Mouse (Mus musculus) adrenal gland (tissue): Measurements from ENCODE around the gene Ciao2b.

Source experiments
- intact Hi-C: fragments of 180-260 bp; cut with DNase I; formaldehyde crosslinking; loops from one replicate; pipeline ENCODE4 v1.15.1; 2025

The Ciao2b gene

DNA sequence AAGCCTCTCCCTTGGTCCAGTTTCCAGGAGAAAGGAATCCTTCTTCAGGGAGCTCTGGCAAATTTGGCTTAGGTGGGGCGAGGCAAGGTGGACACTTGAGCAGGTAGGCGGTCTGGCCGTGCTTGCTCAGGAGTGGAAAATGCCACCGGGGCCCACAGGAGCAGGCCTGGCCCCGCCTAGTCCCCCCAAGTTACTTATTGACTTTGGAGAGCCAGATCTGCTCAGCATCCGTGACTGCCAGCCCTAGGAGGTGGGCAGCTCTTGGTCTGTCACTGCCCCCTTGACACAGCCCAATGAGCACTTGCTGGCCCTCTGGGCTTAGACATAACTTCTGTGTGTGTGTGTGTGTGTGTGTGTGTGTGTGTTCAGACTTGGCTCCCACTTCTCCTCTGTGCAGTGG, 17.6 kb downstream of the Ciao2b start, which contains the start of gene Cdh16:
Gene Cdh16, minus strand, starts transcription at position 236 of the 400 bp plus-strand sequence.
- intact Hi-C loops: no loop called here

DNA sequence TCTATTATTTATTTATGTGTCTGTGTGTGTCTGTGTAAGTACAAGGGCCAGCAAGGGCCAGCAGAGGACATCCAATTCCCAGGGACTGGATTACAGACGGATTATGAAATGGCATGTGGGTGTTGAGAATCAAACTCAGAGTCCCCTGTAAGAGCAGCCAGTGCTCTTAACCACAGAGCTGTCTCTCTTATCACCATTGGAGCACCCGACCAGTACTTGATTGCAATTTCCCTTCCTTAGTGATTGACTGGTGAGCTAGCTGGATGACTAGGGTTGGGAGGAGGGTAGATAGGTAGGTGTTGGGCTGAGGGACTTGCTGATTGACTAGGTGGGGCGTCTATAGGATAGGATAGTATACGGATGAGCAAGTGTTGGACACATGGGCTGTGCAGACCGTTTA, 21.0 kb downstream of the Ciao2b start:
- intact Hi-C loops: no loop called here

DNA sequence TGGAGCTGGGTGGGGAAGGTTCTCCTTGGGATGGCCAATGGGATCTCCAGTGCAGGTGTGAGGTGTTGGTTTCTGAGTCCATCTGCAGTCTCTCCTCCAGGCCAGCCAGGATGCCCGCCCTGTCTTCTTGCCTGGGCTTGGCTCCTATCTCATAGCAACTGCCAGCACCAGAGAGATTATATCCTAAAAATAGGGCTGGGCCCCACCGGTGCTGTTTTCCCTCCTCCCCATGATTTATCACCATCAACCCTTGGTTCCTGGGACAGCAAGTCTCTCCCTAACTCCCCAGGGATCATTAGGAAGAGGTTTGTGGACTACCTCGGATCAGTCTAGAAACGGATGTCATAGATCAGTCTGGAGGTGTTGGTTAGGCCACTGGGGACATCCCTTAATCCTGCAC, 28.6 kb downstream of the Ciao2b start:
- intact Hi-C loops: no loop called here

DNA sequence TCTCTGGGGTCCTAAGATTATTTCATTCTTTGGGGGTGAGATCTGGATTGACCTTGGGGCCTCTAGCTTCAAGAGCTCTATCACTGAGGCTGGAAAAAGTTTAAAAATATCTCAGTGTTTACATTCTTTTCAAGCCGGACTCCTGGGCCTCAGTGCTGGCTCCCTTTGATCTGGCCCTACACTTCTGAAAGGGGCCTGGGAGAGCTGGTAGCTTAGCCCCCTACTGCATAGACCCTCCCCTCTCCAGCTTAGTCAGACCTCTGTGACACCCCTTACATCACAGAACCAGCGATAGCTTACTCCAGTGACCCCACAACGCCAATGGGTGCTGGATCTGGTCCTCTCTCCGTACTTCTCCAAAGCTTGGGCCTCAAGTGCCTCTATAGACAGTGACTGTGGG, 30.2 kb downstream of the Ciao2b start:
- intact Hi-C loops: no loop called here

DNA sequence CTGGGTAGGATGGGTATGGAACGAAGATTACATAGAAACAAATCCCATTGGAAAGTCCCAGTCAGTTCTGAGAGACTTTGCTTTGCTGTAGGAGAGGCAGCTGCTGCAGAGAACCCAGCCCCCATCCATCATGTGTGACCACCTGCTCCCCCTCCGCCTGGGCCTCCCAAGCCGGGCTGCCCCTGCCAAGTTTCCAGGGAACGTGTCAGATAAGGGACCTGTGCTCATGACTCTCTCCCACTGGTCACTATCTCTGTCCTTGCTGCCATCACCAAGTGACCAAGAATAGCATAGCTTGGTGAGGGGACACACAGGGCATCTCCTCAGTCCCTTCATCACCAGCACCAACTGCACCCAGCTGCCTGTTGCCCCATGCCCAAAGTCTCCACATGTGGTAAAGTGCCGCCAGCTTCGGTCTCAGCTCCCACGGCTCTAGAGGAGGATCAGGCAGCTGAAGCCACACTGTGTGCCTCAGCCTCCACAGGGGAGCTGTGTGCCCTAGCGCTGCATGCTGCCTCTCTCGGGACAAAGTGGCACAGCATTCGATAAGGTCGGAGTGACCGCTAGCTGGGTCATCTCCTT, 31.5 kb downstream of the Ciao2b start:
- intact Hi-C loops: no loop called here

DNA sequence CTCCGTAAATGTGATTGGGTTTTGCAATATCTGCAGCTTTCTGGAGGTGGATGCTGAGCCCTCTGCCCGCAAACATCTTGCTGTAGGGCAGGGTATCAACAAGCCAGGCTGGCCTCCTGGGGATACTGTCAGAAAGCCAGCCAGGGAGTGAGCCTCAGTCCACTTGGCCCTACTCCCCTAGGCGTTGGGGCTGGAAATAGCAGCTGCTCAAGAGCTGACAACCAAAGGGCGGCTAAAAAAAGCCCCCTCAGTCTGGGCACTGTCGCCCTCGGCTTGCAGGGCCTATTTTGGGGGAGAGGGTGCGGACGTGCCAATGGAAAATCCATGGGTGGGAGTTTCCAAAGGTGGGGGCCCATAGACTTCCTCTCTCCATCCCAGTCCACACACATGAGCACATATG, 32.5 kb downstream of the Ciao2b start:
- intact Hi-C loops: no loop called here

DNA sequence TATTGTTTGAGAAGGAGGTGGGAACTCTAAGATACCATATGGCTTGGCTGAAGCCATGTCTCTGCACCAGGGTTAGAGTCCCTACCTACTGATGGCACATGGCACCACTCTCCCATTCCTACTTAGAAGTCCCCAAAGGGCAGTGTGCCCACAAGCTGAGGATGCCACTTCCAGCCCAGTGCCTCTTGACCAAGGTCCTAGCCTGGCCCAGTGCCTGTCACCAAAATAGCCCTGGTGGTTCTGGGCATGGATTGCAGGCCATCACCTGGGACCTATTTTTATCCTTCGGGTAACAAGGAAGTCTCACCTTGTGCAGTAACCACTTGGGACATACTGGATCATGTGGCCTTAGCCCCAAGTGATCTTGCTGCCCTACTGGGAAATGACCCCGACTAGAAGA, 33.8 kb downstream of the Ciao2b start:
- intact Hi-C loops: no loop called here

DNA sequence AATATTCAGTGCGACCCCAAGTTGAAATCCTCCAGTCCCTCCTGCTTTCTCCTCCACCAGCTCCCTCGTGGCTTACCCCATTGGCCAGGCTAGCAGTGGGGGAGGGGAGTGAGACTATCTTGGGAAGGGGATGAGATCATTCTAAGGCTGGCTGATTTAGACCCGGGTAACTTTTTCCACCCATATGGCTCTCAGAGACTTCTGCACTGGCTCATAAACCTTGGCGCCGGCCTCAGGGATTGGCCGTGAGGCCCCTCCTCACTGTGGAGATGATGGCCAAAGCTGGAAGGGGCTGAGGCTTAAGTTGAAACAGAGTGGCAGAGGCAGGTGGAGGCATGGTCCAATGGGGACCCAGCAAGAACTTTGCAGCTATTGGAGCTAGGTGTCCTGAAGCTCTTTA, 35.4 kb downstream of the Ciao2b start:
- intact Hi-C loops: no loop called here

DNA sequence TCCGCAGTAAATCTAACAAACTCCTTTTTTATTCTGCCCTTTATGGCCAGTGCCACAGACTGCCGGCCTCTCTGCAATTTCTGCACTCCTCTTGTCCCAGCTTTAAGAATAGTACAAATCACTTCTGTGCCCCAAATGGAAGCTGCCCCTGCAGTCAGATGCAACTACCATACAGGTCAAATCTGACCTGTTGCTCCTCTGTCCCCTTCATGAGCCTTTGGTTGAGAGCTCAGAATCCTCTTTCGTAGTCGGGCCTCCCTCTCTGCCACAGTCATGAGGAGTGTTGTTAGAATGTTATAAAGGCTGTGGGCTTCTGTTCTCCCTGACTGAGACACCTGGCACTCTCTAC, 38.5 kb downstream of the Ciao2b start:
- intact Hi-C loops: loop anchor here (2.0 kb wide), 1 partner anchor 52 kb away; no protein-coding TSS in a partner anchor

DNA sequence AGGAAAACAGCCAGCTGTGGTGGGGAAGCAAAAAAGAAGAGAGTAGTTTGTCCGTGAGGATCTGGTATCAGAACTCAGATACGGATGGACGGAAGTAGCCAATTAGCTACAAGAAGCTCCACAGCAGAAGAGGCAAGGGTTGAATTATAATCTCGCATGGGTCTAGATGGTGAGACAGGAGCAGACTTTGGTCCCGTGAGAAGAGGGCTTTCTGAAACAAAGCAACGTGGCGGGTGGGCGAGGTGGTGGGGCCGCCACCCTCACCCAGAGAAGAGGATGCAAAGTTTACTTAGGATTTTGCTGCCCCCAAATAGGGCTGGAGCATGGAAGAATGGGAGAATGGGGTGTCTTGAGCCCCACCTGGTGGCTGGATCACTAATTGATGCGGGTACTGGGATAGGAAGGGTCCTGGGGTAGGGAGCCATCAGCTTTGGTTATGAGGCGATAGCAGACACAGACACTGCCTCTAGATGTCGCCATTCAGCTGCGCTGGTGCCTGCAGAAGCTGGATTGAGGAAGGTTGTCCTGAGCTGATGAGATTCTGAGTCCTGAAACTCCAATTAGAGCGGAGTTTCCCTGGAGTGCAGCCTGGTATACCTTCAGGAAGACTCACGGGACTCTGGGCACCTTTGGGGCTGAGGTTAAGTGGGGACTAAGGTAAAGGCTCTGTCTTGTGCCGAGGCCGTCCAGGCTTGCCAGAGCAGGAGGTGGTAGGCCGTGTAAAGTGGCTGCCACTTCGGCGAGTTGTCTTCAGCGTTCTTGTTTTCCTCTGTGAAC, 39.1 kb downstream of the Ciao2b start:
- intact Hi-C loops: loop anchor here (1.0 to 2.0 kb wide), 2 partner anchors 42 to 52 kb away; no protein-coding TSS in a partner anchor

DNA sequence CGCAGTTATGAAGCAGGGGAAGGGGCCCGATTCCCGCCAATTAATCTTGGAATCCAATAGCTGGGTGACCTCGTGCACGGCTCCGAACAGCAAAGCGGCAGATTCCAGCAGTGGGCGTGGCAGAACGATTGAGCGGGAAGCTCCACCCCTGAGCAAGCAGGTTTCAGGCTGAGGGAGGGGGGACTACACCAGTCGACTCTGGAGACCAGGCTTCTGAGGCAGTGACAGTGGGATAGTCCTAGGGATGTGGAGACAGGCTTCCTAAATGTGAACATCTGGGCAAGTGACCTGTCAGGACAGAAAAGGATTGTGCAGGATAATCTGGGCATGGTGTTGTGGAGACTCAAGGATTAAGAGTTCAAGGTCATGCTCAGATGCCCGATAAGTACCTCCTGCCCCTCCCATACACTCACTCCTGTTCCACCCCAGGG, 39.8 kb downstream of the Ciao2b start:
- intact Hi-C loops: loop anchor here (1.0 to 2.0 kb wide), 2 partner anchors 42 to 53 kb away; no protein-coding TSS in a partner anchor

DNA sequence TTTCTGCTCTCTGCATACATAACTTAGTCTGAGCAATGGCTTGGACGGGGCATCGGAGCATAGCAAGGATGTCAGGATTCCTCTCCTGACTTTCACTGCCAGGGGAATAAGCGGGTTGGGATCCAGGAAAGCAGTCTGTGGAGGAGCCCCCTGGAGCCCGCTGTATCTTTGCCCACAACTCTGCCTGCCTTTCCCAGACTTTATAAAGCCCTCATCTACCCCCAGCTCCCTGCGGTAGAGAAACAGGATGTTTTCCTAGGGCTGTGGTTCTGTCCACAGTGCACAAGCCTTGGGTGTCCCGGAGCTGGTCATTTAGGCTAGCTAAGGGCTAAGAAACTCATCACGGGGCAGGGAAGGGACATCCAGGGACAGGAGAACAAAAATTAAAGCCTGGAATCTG, 40.4 kb downstream of the Ciao2b start:
- intact Hi-C loops: no loop called here

DNA sequence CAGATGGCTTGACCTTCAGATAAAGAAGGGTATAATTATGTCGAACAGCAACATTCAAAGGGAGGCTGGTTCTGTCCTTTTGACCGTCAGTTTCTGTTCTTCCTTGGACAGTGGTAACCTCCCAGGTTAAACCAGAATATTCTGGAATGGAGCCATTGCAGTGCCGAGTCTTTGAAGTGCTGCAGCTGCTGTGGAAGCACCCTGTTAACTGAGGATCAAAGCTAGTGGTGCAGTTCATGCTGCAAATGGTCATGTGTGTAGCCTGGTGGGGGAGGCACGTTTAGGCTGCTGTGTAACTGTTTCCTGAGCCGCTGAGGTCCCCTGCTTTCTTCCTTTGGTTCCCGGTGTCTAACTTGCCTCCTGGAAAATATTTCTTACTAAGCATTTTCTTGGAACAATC, 43.3 kb downstream of the Ciao2b start:
- intact Hi-C loops: no loop called here

DNA sequence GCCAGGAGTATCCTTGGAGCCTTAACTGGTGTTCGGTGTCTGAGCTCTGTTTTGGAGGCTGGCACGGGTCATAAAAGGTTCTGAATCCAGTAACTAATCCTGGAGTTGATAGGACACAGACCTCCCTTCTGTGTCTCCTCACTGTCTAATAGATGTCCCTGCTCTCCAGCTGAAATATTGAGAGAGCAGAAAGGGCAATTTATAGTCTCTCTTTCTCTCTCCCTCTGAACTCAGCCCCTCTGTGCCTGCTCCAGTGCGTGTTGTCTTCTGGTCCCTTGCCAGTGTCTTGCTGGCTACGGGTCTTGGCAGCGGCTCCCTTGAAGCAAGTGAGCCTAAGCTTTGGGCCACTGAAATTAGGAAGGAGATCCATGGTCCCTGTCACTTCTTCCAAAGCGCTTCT, 44.1 kb downstream of the Ciao2b start:
- intact Hi-C loops: no loop called here

DNA sequence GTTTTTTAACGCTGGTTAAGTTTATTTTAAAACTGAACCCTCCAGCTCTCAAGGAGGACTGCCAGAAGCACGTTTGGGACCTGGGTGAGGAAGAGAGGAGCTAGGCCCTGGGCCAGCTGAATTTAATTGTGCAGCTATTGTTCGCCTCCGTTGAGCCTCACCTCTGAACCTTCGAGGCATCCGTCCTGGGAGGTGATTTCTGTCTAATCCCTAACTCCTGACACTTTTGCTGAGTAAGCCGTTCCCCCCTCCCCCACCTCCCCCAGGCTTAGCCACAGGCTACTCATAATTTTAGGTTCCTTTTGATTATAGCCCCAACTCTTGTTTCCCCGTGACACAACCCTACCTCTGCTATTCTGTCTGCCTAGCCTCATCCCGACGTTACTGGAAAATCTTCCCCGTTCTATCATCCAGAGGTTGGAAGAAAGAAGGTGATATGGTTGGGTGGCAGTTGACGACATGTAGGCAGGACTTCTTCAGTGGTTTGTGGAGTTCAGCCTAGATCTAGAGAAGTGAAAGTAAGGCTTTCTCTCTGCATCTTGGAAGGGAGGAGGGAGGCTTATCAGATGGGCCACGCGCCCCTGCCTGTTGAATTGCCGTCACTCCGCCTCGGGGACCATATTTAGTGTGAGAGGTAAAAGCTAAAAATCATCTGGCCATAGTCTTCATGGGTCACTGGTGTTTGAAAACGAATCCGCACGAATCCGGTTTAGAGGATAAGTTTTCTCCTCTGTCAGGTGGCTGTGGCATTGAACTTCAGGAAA, 45.8 kb downstream of the Ciao2b start:
- intact Hi-C loops: no loop called here

DNA sequence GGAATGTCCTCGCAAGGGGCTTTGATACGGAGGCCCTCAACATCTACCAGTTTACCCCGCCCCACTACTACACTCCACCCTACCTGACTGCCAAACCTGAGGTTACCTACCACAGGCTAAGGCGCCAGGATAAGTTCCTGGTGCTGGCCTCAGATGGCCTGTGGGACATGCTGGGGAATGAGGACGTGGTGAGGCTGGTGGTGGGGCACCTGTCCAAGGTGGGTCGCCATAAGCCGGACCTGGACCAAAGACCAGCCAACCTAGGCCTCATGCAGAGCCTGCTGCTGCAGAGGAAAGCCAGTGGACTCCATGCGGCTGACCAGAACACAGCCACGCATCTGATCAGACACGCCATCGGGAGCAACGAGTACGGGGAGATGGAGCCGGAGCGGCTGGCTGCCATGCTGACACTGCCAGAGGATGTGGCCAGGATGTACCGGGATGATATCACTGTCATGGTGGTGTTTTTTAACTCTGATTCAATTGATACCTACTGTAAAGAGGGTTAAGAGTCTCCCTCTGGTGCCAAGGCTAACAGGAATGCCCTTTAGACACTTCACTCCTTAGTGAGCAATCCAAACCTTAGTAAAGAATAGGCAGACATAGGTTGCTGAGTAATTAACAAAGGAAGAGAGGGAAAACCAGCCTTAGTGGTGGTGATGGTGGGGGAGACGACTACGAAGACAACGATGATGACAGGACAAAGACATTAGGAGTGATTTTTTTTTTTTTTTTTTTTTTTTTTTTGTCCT, 47.0 kb downstream of the Ciao2b start:
- intact Hi-C loops: no loop called here

DNA sequence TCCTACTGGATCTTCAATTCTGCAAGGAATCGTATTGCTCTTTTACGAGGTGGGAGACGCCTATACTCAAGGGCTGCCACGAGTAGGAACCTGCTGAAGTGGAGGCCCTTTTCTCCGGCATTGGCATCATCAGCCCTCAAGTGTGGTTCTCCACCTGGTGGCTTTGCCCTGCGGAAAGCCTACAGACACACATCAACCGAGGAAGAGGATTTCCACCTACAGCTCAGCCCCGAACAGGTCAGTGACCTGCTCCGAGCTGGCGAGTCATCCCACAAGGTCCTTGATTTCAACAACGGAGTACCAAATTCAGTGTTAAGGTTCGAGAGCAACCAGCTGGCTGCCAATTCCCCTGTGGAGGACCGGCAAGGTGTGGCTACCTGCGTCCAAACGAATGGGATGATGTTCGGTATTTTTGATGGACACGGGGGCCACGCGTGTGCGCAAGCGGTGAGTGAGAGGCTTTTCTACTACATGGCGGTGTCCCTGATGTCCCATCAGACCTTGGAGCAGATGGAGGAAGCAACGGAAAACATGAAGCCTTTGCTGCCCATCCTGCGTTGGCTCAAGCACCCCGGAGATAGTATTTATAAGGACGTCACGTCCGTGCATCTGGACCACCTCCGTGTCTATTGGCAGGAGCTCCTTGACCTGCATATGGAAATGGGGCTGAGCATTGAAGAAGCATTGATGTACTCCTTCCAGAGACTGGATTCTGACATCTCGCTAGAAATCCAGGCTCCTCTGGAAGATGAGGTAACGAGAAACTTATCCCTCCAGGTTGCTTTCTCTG, 48.0 kb downstream of the Ciao2b start:
- intact Hi-C loops: no loop called here

DNA sequence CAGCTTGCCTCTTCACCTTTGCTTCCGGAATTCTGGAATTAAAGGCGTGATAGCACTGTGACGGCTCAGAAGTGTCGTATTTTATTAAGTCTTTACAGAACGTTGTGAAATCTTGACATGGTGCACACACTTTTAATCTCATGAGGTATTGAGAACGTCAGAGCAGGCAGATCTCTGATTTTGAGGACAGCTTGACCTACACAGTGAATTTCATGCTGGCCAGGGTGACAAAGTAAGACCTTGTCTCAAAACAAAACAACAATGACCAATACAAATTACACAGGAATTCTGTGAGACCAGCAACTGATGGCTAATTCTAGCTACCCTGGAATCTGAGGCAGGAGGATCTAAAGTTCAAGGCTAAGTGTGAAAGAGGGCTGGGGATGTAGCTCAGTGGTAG, 49.2 kb downstream of the Ciao2b start:
- intact Hi-C loops: no loop called here

DNA sequence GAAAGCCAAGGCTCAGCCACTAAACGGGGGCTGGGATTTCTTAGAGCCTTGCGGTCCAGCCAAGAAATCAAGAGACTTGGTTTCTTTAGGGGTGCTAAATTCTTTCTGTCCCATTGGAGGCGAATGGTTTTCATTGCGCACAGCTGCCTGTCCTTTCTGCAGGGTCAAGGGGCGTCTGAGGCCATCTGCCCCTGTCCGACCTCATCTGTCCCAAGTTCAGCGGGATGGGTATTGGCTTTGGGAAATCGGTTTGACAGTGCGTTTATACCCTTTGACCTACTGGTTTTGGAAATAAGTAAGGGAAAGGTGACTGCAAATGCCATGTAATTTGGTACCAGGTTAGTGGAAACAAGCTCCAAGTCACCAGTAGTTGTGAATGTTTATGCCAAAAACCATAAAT, 49.9 kb downstream of the Ciao2b start:
- intact Hi-C loops: no loop called here

DNA sequence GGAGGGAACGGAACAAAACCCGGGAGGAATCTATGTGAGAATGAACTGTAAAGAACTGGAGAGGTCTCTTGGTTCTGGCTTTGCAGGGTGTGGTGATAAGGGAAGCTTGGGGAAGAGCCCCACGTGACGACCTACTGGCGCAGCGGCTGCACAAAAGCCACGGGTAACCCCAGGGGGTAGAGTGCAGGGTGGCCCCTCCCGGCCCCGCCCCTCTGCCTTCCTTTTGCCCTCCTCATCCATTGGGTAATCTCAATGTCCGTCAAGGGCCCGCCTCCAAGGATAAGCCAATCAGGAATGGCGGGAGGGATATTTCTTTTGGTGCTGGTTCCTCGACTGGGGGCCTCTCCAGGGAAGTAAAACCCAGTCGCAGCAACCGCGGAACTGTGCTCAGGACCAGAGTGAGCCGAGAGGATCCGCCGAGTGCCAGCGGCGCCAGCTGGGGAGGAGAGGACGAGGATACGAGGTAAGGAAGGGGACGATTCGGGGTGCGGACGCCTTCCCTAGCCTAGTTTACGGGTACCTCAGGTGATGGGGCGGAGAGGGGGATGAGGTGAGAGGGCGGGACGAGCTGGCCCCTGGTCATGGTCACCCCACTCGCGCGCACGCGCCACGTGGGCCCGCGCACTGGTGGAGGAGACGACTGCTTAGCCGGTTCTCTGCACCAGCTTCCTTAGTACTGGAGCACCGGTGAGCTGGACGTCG, 50.5 kb downstream of the Ciao2b start, which contains the start of gene Pdp2:
Gene Pdp2, plus strand, starts transcription at position 319 of the 702 bp plus-strand sequence.
- intact Hi-C loops: no loop called here
